Mouse (Mus musculus) embryonic facial prominence, embryonic 11.5 days (tissue): ENCODE data around the gene Otud1. TPM values are rescaled to one million over a fixed set of nuclear protein-coding genes. Genes with fewer than 3 reads are reported as not detected.

Experiments
- ATAC-seq: fragments of 200-750 bp; cut with Nextera tagmentation; replicated peaks from 2 replicates; pipeline ENCODE4 v1.8.0; 2017; ENCODE audit warnings: low read depth; ENCODE audit not compliant: insufficient number of reproducible peaks, low FRiP score, low TSS enrichment
- DNase-seq: peaks from one replicate; pipeline ENCODE4 v3.0.0-alpha.2; 2015; ENCODE audit warnings: low spot score
- H3K27ac ChIP-seq: fragments of 300-500 bp; sonication (generic); replicated peaks from 2 replicates; pipeline ENCODE4 v1.5.1; 2014; ENCODE audit warnings: mild to moderate bottlenecking, low read depth, low read length, control low read depth
- H3K27me3 ChIP-seq: fragments of 300-500 bp; sonication (generic); 2 replicates; pipeline ENCODE4 v1.6.1; 2014; ENCODE audit warnings: mild to moderate bottlenecking, low read length, moderate library complexity, mixed read lengths; ENCODE audit not compliant: control insufficient read depth, insufficient read depth
- H3K36me3 ChIP-seq: fragments of 300-500 bp; sonication (generic); replicated peaks from 2 replicates; pipeline ENCODE4 v1.6.1; 2014; ENCODE audit warnings: low read depth, mild to moderate bottlenecking, low read length, moderate library complexity, mixed read lengths; ENCODE audit not compliant: control insufficient read depth, insufficient read depth
- H3K4me1 ChIP-seq: fragments of 300-500 bp; sonication (generic); 2 replicates; pipeline ENCODE4 v1.6.1; 2014; ENCODE audit warnings: low read length, mixed read lengths; ENCODE audit not compliant: control insufficient read depth, insufficient read depth
- H3K4me2 ChIP-seq: fragments of 300-500 bp; sonication (generic); 2 replicates; pipeline ENCODE4 v1.6.1; 2014; ENCODE audit warnings: low read depth, mild to moderate bottlenecking, control low read depth, low read length, moderate library complexity
- H3K4me3 ChIP-seq: fragments of 300-500 bp; sonication (generic); 2 replicates; pipeline ENCODE4 v1.5.1; 2014; ENCODE audit warnings: low read depth, low read length, control low read depth
- H3K9ac ChIP-seq: fragments of 300-500 bp; sonication (generic); replicated peaks from 2 replicates; pipeline ENCODE4 v1.6.1; 2014; ENCODE audit warnings: mild to moderate bottlenecking, control low read depth, low read length
- H3K9me3 ChIP-seq: fragments of 300-500 bp; sonication (generic); replicated peaks from 2 replicates; pipeline ENCODE4 v1.6.1; 2016; ENCODE audit warnings: mild to moderate bottlenecking, low read length, inconsistent platforms, mixed read lengths; ENCODE audit not compliant: control insufficient read depth
- WGBS: fragments of 180-500 bp; shearing (Covaris S2); extraction: QIAGEN DNeasy Blood & Tissue Kit; methylation state at CpG from one replicate; pipeline ENCODE4 v1.1.7; 2014; 5-methylcytosine and 5-hydroxymethylcytosine counted together
- polyA plus RNA-seq: library from polyadenylated mRNA; unstranded; fragments of >200 nt; fragmentation: Nextera tagmentation; extraction: Ambion mirVana; gene quantifications from 2 replicates; pipeline ENCODE4 v1.2.1, GENCODE M21; 2014

Otud1 gene
- polyA plus RNA-seq, 1 experiment from 2014 or later: 0.98 TPM

DNA sequence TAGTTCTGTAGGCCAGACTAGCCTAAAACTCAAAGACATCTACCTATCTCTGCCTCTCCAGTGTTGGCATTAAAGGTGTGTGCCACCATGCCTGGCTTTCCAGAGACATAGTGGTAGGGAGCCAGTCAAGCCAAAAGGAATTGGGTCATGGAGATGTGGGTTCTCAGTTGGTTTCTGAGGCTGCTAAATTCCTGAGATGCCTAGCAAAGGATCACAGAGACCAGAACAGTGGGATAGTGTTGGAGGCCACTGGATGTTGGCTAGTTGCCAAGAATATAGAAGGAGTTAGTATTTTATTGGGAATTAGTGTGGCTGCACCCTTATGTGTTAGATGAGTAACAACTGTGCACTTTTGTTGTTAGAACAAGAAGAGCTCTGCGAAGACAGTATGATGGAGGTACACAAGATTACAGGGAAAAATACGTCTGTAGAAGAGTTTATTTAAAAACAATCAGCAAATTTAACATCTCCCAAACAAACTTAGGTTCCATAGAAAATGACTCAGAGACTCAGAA is 24.1 kb upstream of the Otud1 start:
- Histone ChIP-seq H3K27ac (no peak overlapping the region), H3K9ac (no peak overlapping the region), H3K4me3 (no peak overlapping the region), H3K4me1 (no peaks in the 10 kb centered on the region), H3K4me2 (no peak overlapping the region), H3K36me3 (no peaks in the 10 kb centered on the region), H3K27me3 (no peaks in the 10 kb centered on the region), H3K9me3 (no peaks in the 10 kb centered on the region)
- ATAC-seq: no peak
- 74% methylated on average over 2 of the region's 2 CpGs for WGBS
- DNase-seq: no peak

GRCm38 (mm10) chr2:19645182-19645581 is 12.4 kb upstream of the Otud1 start:
- H3K4me1 ChIP-seq: no peaks in the 10 kb centered on the region
- H3K9me3 ChIP-seq: no peaks in the 10 kb centered on the region
- H3K4me3 ChIP-seq: no peak overlapping the region
- DNase-seq (no peak), ATAC-seq (no peak)
- H3K36me3 ChIP-seq: no peaks in the 10 kb centered on the region
- H3K27me3 ChIP-seq: no peaks in the 10 kb centered on the region
- no peak overlapping the region for H3K27ac ChIP-seq
- no peak overlapping the region for H3K4me2 ChIP-seq
- no peak overlapping the region for H3K9ac ChIP-seq
- WGBS: 81% methylated on average over 2 of the region's 2 CpGs

GRCm38 (mm10) chr2:19646144-19646543 is 11.4 kb upstream of the Otud1 start:
- DNase-seq (no peak), ATAC-seq (no peak)
- no peak overlapping the region for H3K4me3 ChIP-seq
- WGBS: 80% methylated on average over 4 of the region's 4 CpGs
- H3K9ac ChIP-seq: no peak overlapping the region
- no peaks in the 10 kb centered on the region for H3K4me1 ChIP-seq
- H3K27ac ChIP-seq: no peak overlapping the region
- no peaks in the 10 kb centered on the region for H3K36me3 ChIP-seq
- no peaks in the 10 kb centered on the region for H3K27me3 ChIP-seq
- no peak overlapping the region for H3K4me2 ChIP-seq
- H3K9me3 ChIP-seq: no peaks in the 10 kb centered on the region

DNA sequence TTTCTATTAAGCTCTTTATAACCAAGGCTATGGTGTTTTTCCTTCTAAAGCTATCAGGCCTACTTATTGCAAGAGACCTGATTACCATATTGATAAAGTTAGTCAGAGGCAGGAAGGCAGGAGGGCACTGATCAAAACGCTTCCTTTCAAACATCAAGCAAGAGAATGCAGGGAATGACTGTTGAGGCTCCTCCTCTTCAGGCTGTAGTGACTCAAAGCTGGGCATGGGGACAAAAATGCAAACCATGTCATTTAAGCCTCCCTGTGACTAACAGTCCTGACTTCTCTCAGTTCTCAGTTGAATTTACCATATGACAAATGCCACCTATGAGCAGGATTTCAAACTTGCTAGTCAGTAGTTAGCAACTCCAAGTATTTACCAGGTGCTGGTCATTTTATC is 10.6 kb upstream of the Otud1 start:
- H3K4me2 ChIP-seq: no peak overlapping the region
- H3K9me3 ChIP-seq: no peaks in the 10 kb centered on the region
- DNase-seq (no peak), ATAC-seq (no peak)
- H3K27ac ChIP-seq: no peak overlapping the region
- H3K27me3 ChIP-seq: no peaks in the 10 kb centered on the region
- no peaks in the 10 kb centered on the region for H3K36me3 ChIP-seq
- 16% methylated on average over 1 of the region's 1 CpGs for WGBS
- no peak overlapping the region for H3K4me3 ChIP-seq
- H3K9ac ChIP-seq: no peak overlapping the region
- H3K4me1 ChIP-seq: no peaks in the 10 kb centered on the region

DNA sequence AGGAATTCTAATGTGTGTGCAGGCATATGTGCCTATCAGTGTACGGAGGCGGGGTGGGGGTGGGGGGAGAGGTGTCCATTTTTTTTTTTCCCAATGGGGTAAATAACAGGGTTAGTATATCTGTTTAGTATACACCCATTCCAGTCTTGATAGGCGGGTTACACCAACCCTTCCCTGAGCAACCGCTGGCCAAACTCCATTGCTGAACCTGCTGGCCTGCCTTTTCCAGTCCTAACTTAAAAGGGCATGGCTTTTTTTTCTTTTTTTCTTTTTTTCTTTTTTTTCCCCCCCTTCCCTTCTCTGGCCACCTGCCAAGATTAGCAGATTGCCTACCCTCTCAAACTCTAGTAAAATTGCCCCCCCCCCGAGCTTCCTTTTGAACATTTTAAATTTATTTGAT is 1.1 kb upstream of the Otud1 start:
- Histone ChIP-seq H3K27ac (no peak overlapping the region), H3K9ac (no peak overlapping the region), H3K36me3 (no peaks in the 10 kb centered on the region), H3K27me3 (peaks cover 11% of the 10 kb centered on the region), H3K9me3 (no peaks in the 10 kb centered on the region), H3K4me2 (no peak overlapping the region; the same call in 1 of the 2 replicates), H3K4me1 (no peaks in the 10 kb centered on the region), H3K4me3 (no peak overlapping the region)
- ATAC-seq (no peak), DNase-seq (no peak)
- 19% methylated on average over 5 of the region's 5 CpGs for WGBS

- Histone ChIP-seq H3K9me3 (no peaks in the 10 kb centered on the region), H3K9ac (peak overlapping the region; percentile 69), H3K4me2 (peak overlapping the region; percentile 89), H3K4me3 (peak overlapping the region; percentile 73), H3K27me3 (peaks cover 11% of the 10 kb centered on the region), H3K36me3 (no peaks in the 10 kb centered on the region), H3K27ac (peak overlapping the region; percentile 41; the same call in 1 of the 2 replicates), H3K4me1 (no peaks in the 10 kb centered on the region)
- peak; percentile 85 for ATAC-seq
- DNase-seq: peak; percentile 54
- under 1% methylated on average over 88 of the region's 108 CpGs for WGBS
Observed at GRCm38 (mm10) chr2:19657881-19658589, 483 bp downstream of the Otud1 start.

DNA sequence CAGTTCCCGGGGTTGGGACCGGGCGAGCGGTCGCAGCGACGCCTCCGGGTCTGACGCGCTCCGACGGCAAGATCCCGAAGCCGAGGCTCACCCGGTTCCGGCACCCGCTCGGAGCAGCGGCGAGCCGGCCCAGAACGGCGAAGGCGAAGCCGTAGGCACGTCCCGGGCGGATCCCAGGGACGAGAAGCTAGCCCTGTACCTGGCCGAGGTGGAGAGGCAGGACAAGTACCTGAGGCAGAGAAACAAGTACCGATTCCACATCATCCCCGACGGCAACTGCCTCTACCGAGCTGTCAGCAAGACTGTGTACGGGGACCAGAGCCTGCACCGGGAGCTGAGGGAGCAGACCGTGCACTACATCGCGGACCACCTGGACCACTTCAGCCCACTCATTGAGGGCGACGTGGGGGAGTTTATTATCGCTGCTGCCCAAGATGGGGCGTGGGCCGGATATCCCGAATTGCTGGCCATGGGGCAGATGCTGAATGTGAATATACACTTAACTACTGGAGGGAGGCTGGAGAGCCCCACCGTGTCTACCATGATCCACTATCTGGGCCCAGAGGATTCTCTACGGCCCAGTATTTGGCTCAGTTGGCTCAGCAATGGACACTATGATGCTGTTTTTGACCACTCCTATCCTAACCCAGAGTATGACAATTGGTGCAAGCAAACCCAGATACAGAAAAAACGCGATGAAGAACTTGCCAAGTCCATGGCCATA is 1.3 kb downstream of the Otud1 start:
- WGBS: 4% methylated on average over 49 of the region's 49 CpGs
- Histone ChIP-seq H3K9me3 (no peaks in the 10 kb centered on the region), H3K9ac (peak overlapping the region; percentile 69), H3K4me1 (no peaks in the 10 kb centered on the region), H3K36me3 (no peaks in the 10 kb centered on the region), H3K4me3 (peak overlapping the region; percentile 73), H3K4me2 (peak overlapping the region; percentile 89), H3K27ac (no peak overlapping the region), H3K27me3 (peaks cover 11% of the 10 kb centered on the region)
- ATAC-seq (no peak), DNase-seq (peak; percentile 15)

DNA sequence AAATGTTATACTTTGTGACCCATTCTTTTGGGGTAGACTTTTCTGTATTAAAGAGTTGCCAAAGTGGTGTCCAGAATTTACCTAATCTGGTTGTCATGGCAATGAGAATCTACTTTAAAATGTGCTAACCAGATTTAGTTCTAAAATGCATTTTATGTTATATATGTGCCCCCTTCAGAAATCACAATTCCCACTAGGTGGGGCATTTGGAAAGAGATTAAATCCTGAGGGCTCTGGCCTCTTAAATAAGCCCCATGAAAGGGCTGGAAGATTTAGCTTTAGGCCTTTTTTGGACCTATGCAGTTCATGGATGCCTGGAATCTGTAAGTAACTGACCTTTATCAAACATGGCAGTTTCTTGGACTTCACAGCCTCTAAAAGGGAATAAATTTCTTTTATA is 3.3 kb downstream of the Otud1 start:
- no peak for DNase-seq
- no peak for ATAC-seq

More for the DNA sequence above, 3.3 kb downstream of the Otud1 start:
- Histone ChIP-seq H3K9me3 (no peaks in the 10 kb centered on the region), H3K4me3 (no peak overlapping the region), H3K36me3 (no peaks in the 10 kb centered on the region), H3K9ac (no peak overlapping the region), H3K4me1 (no peaks in the 10 kb centered on the region), H3K4me2 (no peak overlapping the region), H3K27me3 (peaks cover 11% of the 10 kb centered on the region), H3K27ac (no peak overlapping the region)
